Mouse (Mus musculus) heart, postnatal 0 days (tissue): ENCODE data around the gene Gm14409. TPM values are rescaled to one million over a fixed set of nuclear protein-coding genes. Genes with fewer than 3 reads are reported as not detected.
"Not testable (repeated sequence)": the region's sequence is repeated elsewhere in the genome, so short reads cannot be mapped to it uniquely, and the experiment has no call there.

Experiments
- ATAC-seq: fragments of 200-750 bp; cut with Nextera tagmentation; 2 replicates; pipeline ENCODE4 v1.8.0; 2017; ENCODE audit warnings: low read depth, moderate number of reproducible peaks, moderate library complexity; ENCODE audit not compliant: insufficient read depth
- DNase-seq: peaks from one replicate; pipeline ENCODE4 v3.0.0-alpha.2; 2016; ENCODE audit warnings: low spot score
- H3K27ac ChIP-seq: fragments of 300-500 bp; sonication (generic); 2 replicates; pipeline ENCODE4 v1.5.1; 2014; ENCODE audit warnings: low read depth, mild to moderate bottlenecking
- H3K27me3 ChIP-seq: fragments of 300-500 bp; sonication (generic); 2 replicates; pipeline ENCODE4 v1.6.1; 2014; ENCODE audit warnings: low read length, mixed read lengths; ENCODE audit not compliant: control insufficient read depth, insufficient read depth
- H3K36me3 ChIP-seq: fragments of 300-500 bp; sonication (generic); replicated peaks from 2 replicates; pipeline ENCODE4 v1.6.1; 2014; ENCODE audit warnings: low read length, mixed read lengths; ENCODE audit not compliant: control insufficient read depth, insufficient read depth
- H3K4me1 ChIP-seq: fragments of 300-500 bp; sonication (generic); 2 replicates; pipeline ENCODE4 v1.6.1; 2014; ENCODE audit warnings: antibody characterized with exemption; ENCODE audit not compliant: control insufficient read depth, insufficient read depth
- H3K4me2 ChIP-seq: fragments of 300-500 bp; sonication (generic); 2 replicates; pipeline ENCODE4 v1.6.1; 2014; ENCODE audit warnings: low read depth, mild to moderate bottlenecking, low read length, moderate library complexity
- H3K4me3 ChIP-seq: fragments of 300-500 bp; sonication (generic); 2 replicates; pipeline ENCODE4 v1.5.1; 2014; ENCODE audit warnings: low read depth, low read length
- H3K9ac ChIP-seq: fragments of 300-500 bp; sonication (generic); replicated peaks from 2 replicates; pipeline ENCODE4 v1.6.1; 2014; ENCODE audit warnings: low read depth, low read length, mixed read lengths
- H3K9me3 ChIP-seq: fragments of 300-500 bp; sonication (generic); replicated peaks from 2 replicates; pipeline ENCODE4 v1.6.1; 2016; ENCODE audit warnings: low read length; ENCODE audit not compliant: control insufficient read depth
- WGBS: fragments of 180-500 bp; shearing (Covaris S2); extraction: QIAGEN DNeasy Blood & Tissue Kit; methylation state at CpG from one replicate; pipeline ENCODE4 v1.1.7; 2014; 5-methylcytosine and 5-hydroxymethylcytosine counted together
- polyA plus RNA-seq: library from polyadenylated mRNA; unstranded; fragments of >200 nt; fragmentation: Nextera tagmentation; extraction: Ambion mirVana; gene quantifications from 2 replicates; pipeline ENCODE4 v1.2.1, GENCODE M21; 2015
- total RNA-seq: library from RNA; depleted of rRNA; stranded (reverse); fragments of >200 nt; gene quantifications from 2 replicates; pipeline ENCODE4 v1.2.3, GENCODE M21; 2014; ENCODE audit warnings: low replicate concordance; rRNA removed

Gm14409 gene
- total RNA-seq (not detected in 2 replicates), polyA plus RNA-seq (not detected in 2 replicates)

GRCm38 (mm10) chr2:177266936-177267335 lies at the start of gene Gm14409:
Gene Gm14409 (minus strand): TSS chr2:177267036.
- H3K9me3 ChIP-seq, H3K27ac ChIP-seq, H3K36me3 ChIP-seq, H3K9ac ChIP-seq, H3K4me2 ChIP-seq, H3K27me3 ChIP-seq, DNase-seq, ATAC-seq, H3K4me1 ChIP-seq, H3K4me3 ChIP-seq: not testable (repeated sequence)
- WGBS, result no CpG with 5 or more reads among the region's 2 CpGs

DNA sequence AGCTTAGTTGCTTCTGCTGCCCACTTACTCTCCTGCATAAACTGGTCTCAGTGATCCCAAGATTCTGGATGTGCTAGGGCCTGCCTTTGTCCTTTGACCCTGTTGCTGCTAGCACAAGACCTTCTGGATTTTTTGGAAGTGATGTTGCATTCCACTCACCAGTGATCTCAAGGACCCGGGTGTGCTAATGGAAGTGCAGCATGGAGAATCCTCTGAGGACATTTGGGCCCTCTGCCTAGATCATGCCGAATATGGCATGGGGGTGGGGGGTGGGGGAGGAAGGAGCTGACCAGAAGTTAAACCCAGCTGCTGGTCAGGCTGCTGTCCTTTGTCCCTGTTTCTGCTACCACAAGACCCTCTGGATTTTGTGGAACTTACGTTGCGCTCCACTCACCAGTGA lies 42.8 kb upstream of the Gm14409 start:
- H3K4me1 ChIP-seq, DNase-seq, H3K9ac ChIP-seq, H3K4me2 ChIP-seq, H3K27ac ChIP-seq, H3K9me3 ChIP-seq, H3K27me3 ChIP-seq, H3K36me3 ChIP-seq, ATAC-seq, H3K4me3 ChIP-seq: not testable (repeated sequence)
- WGBS, result 77% methylated on average over 4 of the region's 4 CpGs

DNA sequence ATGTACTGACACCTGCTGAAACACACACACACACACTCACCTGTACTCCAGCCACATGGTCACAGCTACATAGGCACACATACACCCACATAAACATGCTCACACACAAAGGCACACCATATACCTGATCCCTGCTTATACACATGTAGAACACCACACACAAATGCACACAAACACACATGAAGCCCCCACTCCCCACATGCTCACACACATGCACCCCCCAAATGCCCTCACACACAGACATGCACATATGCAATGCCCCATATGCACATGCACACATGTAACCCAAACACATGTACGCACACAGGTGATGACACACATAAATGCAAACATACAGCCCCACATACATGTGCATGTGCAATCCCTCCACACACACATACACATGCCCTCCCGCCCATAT lies 38.1 kb upstream of the Gm14409 start:
- H3K27ac ChIP-seq, ATAC-seq, DNase-seq, H3K9ac ChIP-seq, H3K4me2 ChIP-seq, H3K4me3 ChIP-seq, H3K4me1 ChIP-seq, H3K27me3 ChIP-seq, H3K9me3 ChIP-seq, H3K36me3 ChIP-seq: not testable (repeated sequence)
- no CpG with 5 or more reads among the region's 2 CpGs for WGBS

GRCm38 (mm10) chr2:177283701-177284100 lies 16.9 kb upstream of the Gm14409 start:
- H3K9ac ChIP-seq, DNase-seq, H3K4me2 ChIP-seq, H3K27ac ChIP-seq, ATAC-seq, H3K4me1 ChIP-seq, H3K36me3 ChIP-seq, H3K4me3 ChIP-seq, H3K27me3 ChIP-seq, H3K9me3 ChIP-seq: not testable (repeated sequence)
- WGBS, result 17% methylated on average over 3 of the region's 3 CpGs

DNA sequence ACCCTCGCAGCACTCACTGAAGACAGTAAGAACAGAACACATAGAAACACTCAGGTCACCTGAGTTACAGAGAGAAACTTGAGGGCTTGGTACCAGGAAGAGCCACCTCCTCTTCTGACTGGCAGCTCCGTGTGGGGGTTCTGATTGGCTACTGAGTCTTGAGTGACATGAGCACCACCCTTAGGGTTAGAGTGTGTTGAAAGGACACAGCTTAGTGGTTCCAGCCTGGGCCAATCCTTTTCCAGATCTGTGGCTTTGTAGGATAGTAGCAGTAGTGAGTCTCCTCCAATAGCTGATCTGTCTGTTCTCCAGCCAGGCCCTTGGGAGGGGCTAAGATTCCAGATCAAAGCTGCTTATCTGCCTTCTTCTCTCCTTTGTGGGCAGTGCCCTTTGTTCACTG lies 10.9 kb upstream of the Gm14409 start:
- H3K27me3 ChIP-seq, H3K9me3 ChIP-seq, DNase-seq, ATAC-seq, H3K4me1 ChIP-seq, H3K9ac ChIP-seq, H3K4me3 ChIP-seq, H3K4me2 ChIP-seq, H3K36me3 ChIP-seq, H3K27ac ChIP-seq: not testable (repeated sequence)
- 67% methylated on average over 1 of the region's 2 CpGs for WGBS

- not testable (repeated sequence) for DNase-seq, H3K4me3 ChIP-seq, H3K4me1 ChIP-seq, H3K36me3 ChIP-seq, H3K9me3 ChIP-seq, H3K27me3 ChIP-seq, H3K4me2 ChIP-seq, H3K27ac ChIP-seq, H3K9ac ChIP-seq, ATAC-seq
- WGBS, result 76% methylated on average over 2 of the region's 2 CpGs
Measured at GRCm38 (mm10) chr2:177272237-177272636, 5.4 kb upstream of the Gm14409 start.

GRCm38 (mm10) chr2:177247449-177247848 lies 19.4 kb downstream of the Gm14409 start:
- H3K4me1 ChIP-seq, ATAC-seq, H3K9me3 ChIP-seq, DNase-seq, H3K36me3 ChIP-seq, H3K9ac ChIP-seq, H3K27me3 ChIP-seq, H3K4me3 ChIP-seq, H3K4me2 ChIP-seq, H3K27ac ChIP-seq: not testable (repeated sequence)
- WGBS, result 66% methylated on average over 2 of the region's 2 CpGs

DNA sequence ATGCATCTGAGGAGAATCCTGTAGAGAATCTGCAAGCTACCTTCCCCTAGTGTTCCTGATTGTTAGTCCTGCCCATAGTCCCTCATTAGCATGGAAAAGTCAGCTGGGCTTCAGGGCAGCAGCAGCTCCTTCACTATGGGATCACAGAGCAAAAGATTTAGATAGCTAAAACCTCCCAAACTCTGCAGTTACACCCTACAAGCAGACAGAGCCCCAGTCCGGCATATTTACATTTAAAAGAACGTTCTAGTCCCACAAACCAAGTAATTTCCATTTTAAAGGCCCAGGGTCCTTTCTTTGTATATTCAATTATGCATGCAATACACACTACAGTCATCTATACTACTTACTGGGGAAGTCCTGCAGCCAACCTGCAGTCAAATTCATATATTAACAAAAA lies 36.4 kb downstream of the Gm14409 start:
- H3K4me3 ChIP-seq, DNase-seq, H3K27me3 ChIP-seq, ATAC-seq, H3K9ac ChIP-seq, H3K9me3 ChIP-seq, H3K4me2 ChIP-seq, H3K4me1 ChIP-seq, H3K27ac ChIP-seq, H3K36me3 ChIP-seq: not testable (repeated sequence)
- 50% methylated on average over 2 of the region's 2 CpGs for WGBS
